In genomic region chr8:74980711-74981062, GRCm38 (mm10) we compare ENCODE assay signal across 7 mouse cellular contexts. TPM values are rescaled to one million over a fixed set of nuclear protein-coding genes. Genes with fewer than 3 reads are reported as not detected.
DNase-seq lines count a peak whose midpoint lies in the region; ATAC-seq and TF ChIP-seq lines count a peak whose summit lies in the region.

No protein-coding gene starts in this region.

- TF ChIP-seq CTCF in Patski (IDR thresholded peaks at IDR 0.05) = peak; percentile 96

- no peaks in the 10 kb centered on the region for H3K27me3 ChIP-seq in Patski

- in situ Hi-C loops in Patski (cut with MboI; ENCODE audit: low pct_unique_long_range_greater_than_20kb) = no loop called here

- intact Hi-C loops in heart, postnatal 36 days (cut with DNase I) = no loop called here

- POLR2A ChIA-PET in Patski (lab: Charles Lee) = no interaction called here

- peak; percentile 72 for ATAC-seq in CD4-positive, CD25-positive, alpha-beta regulatory T cell, adult 4 months
- peak; percentile 85 for ATAC-seq in Patski

- no peak for DNase-seq in Patski (ENCODE audit: low read depth, low spot score)
- DNase-seq in cerebellum, postnatal 4 days (ENCODE audit: low spot score in 2 of 2) = peak; percentile 57 to 61
- peak; percentile 40 to 60 for DNase-seq in heart, postnatal 36 days
- peak; percentile 68 to 74 for DNase-seq in layer of hippocampus, postnatal 10 days (ENCODE audit: low spot score in 2 of 2)
- DNase-seq in lung, postnatal 25 days (ENCODE audit: low spot score) = peak; percentile 40
- peak; percentile 68 to 84 for DNase-seq in right cerebral cortex, postnatal 10 days (ENCODE audit: low spot score in 2 of 2)

- CTCF ChIA-PET in Patski (lab: Charles Lee) = interaction anchor here (0.7 to 3.8 kb wide), 10 partner anchors 8 to 52 kb away, joined by 3 to 28 read pairs (median 3); partner anchors contain the start of gene Hmgxb4

RNA-seq across cellular contexts. Expression of gene Hmgxb4, which starts 12.5 kb away (rescaled TPM):
- 10 to 100 TPM; 34.7 to 52.0 TPM for polyA plus RNA-seq in CD4-positive, CD25-positive, alpha-beta regulatory T cell, adult 4 months (2017; shearing (Covaris generic))
- polyA plus RNA-seq in Patski (2021) = 35.8 TPM
- 10 to 100 TPM; 12.7 to 16.3 TPM for total RNA-seq in heart, postnatal 36 days (2021)
- total RNA-seq in layer of hippocampus, postnatal 10 days (2021) = 10 to 100 TPM; 26.2 to 30.3 TPM

RNA-seq across cellular contexts. Expression of gene Tom1, which starts 52.8 kb away (rescaled TPM):
- 10 to 100 TPM; 14.1 to 14.6 TPM for polyA plus RNA-seq in CD4-positive, CD25-positive, alpha-beta regulatory T cell, adult 4 months (2017; shearing (Covaris generic))
- polyA plus RNA-seq in Patski (2021) = 32.0 TPM
- 10 to 100 TPM; 60.7 to 71.3 TPM for total RNA-seq in heart, postnatal 36 days (2021)
- 10 to 100 TPM; 34.8 to 36.7 TPM for total RNA-seq in layer of hippocampus, postnatal 10 days (2021)
